Mouse (Mus musculus) retina, postnatal 1 day (tissue): ENCODE results near the gene Upf2.
"Not testable (repeated sequence)": the region's sequence is repeated elsewhere in the genome, so short reads cannot be mapped to it uniquely, and the experiment has no call there.

Experiments used
- DNase-seq: peaks from one replicate; pipeline ENCODE4 v3.0.0-alpha.2; 2012

Gene Upf2

DNA sequence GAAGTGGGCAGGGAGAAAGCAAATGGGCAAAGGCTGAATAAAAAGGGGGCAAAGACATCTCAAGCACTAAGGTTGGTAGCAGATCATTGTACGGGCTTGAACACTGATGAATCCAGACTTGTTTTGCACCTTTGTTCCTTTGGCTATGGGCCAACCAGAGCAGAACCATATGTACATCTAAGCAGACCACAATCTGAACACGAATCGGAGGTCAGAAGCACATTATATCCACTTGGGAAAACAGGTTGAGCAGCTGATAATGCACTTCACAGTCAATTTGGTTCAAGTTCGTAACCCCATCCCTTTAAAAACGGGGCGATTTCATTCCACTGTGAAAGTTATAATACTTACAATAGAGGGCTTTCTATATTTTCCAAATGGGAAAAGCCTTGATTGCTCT is 964 bp upstream of the Upf2 start:
- DNase-seq = peak; percentile 63

DNA sequence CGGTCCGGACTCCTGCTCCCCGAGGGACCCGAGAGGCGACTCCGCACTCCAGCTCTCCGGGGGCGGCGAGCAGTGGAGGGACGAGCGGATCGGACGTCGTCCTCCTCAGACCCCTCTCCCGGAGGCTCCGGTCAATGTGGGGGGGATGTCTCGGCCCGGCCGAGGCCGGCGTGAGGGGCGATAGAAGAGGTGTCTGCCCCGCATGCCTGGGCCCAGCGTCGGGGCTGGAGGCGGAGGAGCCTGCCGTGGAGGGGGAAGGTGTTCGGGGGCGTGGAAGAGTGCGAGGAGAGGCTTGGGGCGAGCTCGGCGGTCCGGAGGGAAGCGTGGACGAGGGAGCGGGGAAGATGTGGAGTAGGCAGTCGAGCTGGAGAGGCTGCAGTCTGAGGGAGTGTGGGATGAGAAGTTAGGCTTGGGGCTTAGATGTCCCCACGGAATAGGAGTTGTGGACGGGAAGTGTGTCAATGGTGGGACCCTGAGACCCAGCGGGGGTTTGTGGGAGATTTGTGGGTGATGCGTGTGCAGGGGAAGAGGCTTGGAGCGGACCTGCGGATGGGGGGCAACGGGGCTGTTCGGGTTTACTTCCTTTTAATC is 447 bp downstream of the Upf2 start:
- no peak for DNase-seq

DNA sequence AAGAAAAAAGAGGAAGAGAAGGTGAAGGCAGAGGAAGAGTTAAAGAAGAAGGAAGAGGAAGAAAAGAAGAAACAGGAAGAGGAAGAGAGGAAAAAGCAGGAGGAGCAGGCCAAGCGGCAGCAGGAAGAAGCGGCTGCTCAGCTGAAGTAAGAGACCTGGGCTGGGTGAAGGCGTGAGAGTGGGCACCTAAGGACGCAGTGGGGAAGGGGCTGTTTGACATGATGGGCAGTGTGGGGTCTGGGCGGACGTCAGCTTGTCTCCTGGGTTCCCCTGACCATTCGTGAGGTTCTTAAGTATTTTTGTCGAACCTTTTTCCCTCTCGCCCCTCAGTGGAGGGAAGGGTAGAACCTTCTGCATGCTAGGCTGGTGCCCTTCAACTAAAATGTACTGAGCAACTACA is 6.4 kb downstream of the Upf2 start:
- DNase-seq = no peak

DNA sequence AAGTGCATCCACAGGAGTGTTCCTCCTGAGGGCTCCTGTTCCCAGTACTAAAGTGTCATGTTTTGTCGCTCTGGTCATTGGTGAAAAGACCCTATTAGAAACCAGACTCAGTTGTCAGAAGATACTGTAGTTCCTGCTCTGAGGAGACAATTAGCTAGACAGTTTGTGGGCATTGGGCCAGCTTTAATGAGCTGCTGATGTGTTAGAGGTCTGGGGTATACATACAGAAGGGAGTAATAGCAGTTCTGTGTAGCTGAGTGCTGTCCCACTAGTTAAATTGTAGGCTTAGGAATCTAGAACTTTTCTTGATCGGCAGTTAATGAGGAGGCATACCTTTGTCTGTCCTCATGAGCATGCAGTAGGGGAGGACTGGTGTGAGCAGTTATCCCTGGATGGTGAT is 11.0 kb downstream of the Upf2 start:
- DNase-seq = peak; percentile 52

DNA sequence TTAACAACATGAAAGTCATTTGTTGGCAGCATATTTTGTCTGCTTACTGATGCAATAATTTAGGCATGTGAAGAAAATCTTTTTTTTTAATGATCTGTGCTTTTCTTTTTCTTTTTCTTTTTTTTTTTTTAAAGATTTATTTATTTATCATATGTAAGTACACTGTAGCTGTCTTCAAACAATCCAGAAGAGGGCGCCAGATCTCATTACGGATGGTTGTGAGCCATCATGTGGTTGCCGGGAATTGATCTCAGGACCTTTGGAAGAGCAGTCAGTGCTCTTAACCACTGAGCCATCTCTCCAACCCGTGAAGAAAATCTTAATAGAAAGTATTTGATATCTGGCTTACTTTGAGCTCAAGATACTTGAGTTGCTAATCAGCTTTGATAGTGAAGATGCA is 12.5 kb downstream of the Upf2 start:
- DNase-seq = not testable (repeated sequence)

DNA sequence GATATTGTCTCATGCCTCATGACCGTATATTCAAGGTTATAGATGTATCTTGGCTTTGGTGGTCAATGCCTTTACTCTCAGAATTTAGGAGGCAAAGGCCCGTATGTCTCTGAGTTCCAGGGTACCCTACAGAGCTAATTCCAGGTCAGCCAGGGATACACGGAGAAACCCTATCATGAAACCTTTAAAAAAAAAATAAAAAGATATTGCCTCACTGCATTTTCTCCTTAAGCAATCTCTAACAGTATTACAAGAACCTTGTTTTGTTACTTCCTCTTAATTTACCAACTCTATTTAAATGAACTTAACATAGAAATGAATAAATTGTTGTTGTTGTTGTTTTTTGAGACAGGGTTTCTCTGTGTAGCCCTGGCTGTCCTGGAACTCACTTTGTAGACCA is 14.7 kb downstream of the Upf2 start:
- no peak for DNase-seq

DNA sequence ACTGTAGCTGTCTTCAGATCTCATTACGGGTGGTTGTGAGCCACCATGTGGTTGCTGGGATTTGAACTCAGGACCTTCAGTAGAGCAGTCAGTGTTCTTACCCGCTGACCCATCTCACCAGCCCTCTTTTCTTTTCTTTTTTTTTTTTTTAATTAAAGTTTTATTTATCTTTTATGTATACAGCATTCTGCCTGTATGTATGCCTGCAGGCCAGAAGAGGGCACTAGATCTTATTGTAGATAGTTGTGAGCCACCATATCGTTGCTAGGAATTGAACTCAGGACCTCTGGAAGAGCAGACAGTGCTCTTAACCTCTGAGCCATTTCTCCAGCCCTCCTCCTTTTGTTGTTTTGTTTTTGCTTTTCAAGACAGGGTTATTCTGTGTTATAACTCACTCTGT is 19.4 kb downstream of the Upf2 start:
- not testable (repeated sequence) for DNase-seq

DNA sequence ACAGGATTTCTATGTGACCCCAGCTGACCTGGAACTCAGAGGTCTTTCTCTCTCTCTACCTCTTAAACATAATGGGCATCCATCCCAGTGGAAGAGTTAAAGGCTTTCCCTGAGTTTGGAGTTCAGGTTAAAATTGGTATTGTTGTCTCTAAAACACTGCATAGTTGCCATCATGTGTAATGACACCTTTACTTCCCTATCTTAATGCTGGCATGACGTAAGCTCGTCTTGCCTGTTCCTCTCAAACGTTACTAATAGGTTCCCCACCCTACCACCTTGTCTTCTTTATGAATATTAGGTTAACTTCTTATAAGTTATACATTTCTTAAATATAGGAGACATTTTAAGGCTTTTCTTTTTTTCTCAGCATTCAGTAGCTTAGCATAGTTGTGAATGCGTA is 26.3 kb downstream of the Upf2 start:
- DNase-seq = no peak

DNA sequence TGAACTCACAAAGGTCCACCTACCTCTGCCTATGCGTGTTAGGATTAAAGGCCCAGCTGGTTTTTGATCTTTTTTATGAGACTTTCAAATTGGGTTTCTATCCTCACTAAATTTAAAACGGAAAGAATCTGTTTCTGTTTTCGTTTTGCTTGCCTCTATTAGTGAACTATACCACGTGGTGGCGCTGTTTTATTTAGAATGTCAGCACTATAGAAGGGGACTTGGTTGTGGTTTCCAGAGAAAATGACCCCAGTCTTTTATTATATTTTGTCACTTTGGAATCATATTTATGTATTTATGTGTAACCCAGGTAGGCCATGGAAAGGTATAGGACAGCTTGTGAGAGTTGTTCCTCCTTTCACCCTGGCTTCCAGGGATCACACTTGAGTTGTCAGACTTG is 44.3 kb downstream of the Upf2 start:
- peak; percentile 71 for DNase-seq

DNA sequence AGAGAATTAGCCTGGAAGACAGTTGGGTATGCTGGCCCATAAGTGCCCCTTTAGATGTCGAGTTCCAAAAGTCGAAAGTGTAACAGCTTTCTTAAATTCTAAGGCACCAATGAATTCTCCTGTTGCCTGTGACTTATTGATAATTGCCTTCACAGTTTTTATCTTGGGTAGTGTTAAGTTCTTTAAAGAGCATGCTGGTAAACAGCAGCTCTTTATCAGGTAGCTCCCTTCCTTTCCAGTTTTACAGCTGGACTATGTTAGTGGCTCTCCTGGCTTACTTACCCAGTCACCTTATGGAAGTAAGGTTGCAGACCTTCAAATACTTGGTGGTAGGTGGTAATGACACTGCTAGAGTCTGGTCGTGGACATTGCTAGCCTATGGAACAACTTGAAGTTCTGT is 52.7 kb downstream of the Upf2 start:
- no peak for DNase-seq

DNA sequence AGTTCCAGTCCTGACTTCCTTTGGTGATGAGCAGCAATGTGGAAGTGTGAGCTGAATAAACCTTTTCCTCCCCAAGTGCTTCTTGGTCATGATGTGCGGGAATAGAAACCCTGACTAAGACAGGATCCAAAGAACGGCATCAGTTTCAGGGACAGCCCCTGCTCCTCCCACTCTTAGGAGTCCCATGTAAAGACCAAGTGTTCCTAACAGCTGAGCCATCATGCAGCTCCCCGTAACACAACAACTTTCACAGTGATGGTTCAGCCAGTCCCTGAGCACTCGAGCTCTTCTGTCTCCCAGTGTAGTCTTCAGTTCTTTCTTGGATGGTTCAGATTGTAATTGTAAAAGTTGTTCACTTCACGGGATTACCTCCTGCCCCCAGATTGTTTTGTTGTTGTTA is 63.3 kb downstream of the Upf2 start:
- DNase-seq = no peak

DNA sequence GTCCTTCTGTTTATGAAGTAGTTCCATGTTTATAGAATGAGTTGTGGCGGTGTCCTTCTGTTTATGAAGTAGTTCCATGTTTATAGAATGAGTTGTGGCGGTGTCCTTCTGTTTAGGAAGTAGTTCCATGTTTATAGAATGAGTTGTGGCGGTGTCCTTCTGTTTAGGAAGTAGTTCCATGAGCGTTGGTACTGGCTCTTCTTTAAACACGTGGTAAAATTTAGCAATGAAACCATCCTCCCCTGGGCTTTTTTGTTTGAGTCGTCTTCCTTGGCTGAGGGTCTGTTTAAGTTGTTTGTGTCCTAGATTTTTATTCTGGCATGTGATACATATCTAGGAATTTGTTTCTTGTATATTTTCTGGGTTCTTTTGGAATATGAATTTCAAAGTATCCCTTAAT is 63.9 kb downstream of the Upf2 start:
- DNase-seq = not testable (repeated sequence)

DNA sequence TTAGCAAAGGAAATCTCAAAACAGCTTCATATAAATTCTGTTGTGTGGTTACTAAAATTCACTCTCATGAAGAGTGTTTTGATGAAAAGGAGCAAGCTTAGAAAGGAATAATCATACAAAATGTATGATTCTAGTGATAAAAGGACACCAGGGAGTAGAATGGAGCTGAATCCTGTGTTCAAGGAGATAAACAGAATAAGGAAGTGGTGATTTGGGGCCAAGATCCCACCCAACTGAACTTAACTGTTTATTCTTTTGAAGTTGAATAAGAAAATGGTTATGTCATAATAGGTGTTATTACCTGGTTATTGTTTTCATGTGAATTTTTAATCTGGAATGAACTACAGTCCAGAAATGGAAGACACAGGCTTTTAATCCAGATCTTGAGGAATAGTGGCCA is 69.3 kb downstream of the Upf2 start:
- no peak for DNase-seq

DNA sequence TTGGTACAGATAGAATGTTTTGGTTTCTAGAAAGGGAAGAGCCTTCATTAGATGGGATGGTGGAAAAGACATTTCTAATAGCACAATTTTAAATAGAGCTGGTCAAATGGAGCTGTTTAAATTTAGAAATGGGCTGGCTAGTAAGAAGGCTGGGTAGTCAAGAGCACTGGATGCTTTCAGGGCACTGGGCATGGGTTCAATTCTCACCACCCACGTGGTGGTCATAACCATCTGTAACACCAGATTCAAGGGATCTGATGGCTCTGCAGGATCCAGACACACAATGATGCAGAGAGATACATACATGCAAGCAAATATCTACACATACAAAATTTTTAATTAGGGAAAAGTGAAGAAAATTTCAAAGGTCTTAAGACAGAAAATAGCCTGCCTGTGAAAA is 91.4 kb downstream of the Upf2 start:
- no peak for DNase-seq

DNA sequence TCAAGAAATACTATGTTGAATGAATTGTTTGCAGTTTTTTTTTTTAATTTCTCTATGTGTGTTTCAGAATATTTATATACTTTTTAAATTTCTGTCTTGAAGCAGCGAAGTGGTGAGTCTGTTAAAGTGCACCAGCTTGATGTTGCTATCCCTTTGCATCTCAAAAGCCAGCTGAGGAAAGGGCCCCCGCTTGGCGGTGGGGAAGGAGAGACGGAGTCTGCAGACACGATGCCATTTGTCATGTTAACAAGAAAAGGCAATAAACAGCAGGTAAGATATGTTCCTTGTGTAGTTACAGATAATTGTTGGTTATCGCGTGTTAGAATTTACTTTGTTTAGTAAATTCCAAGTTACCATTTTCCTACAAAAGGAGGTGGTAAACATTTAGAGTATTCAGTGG is 95.5 kb downstream of the Upf2 start:
- DNase-seq = no peak

DNA sequence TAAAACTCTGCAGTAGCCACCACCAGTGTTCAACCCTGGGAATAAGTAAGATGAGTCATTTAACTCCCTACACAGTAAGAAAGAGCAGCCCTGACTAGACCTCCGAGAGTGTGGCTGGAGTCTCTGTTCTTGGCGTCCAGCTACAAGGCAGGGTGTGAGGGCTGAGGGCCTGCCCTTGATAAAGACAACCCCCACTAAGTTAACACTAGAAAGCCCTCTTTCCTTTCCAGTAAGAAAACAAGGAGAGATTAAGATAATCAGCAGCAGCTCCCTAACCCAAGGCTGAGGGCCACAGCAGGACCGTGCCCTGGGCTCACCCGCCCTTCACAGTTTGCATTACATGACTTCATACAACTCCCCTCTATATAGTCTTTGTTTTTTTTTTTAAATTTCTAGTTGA is 97.3 kb downstream of the Upf2 start:
- DNase-seq = no peak

DNA sequence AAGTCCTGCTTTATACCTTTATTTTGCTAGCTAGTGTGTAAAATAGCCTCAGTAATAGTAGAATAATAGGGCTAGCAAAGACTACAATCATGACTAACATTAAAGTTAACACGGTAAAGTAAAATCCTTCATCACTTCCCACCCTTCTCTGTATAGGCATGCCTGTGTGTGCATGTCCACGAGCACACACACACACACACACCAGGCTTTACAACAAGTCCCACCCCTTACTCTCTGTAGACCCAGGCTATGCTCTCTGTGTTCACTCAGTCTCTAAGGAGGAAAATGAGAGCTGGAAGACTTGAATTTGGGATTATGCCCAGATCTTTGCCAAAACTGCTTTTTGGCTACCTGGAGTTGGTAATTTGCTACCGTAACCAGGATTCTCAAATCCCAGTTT is 97.7 kb downstream of the Upf2 start:
- no peak for DNase-seq

DNA sequence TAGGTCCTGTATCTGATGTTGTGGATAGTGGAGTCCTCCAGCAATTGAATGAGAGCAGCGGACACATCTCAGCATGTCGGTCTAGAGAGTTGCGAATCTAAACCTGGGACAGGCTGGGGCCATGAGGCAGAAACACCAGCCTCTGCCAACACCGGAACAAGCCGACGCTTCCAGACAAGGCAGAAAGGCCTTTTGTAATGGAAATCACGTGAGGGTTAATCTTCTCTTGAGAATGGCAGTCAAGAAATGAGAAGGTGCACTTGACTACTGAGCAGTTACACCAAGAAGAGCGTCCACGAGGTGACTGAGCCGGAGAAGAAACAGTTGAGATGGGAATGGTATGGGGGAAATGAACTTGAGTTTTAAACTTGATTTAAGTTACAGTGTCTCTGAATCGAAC is 104.2 kb downstream of the Upf2 start:
- no peak for DNase-seq

DNA sequence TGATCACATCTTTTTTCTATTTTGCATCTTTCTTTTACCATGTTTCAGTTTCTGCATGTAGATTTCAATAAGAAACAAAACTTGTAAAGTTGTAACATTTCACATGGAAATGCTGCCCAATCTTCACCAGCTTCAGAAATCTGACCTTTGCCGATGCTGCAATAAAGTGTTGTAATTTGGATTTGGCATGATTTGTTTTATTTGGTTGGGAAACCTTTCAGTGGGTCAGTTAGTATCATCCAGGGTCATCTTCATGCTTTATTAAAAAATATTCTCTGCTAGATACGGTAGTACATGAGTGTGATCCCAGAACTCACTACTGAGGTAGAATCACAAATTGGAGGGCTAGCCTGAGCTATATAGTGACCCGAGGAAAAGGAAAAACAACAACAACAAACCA is 105.2 kb downstream of the Upf2 start:
- no peak for DNase-seq

DNA sequence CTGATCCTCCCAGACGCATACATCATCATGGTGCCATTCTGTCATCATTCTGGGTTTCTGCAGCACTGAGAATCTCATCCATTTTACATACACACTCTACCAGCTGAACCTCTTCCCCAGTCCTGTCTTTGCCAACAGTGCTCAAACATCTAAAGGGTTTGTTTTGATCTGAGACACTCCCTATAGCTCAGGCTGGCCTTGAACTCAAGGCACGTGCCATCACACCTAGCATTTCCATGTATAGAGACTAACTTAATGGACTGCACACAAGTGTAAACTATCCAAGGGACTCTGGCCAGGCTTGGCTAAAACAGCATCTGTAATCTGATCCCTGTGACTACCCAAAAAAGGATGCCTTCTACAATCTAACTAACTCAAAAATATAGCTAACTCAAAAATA is 108.0 kb downstream of the Upf2 start:
- DNase-seq = no peak

DNA sequence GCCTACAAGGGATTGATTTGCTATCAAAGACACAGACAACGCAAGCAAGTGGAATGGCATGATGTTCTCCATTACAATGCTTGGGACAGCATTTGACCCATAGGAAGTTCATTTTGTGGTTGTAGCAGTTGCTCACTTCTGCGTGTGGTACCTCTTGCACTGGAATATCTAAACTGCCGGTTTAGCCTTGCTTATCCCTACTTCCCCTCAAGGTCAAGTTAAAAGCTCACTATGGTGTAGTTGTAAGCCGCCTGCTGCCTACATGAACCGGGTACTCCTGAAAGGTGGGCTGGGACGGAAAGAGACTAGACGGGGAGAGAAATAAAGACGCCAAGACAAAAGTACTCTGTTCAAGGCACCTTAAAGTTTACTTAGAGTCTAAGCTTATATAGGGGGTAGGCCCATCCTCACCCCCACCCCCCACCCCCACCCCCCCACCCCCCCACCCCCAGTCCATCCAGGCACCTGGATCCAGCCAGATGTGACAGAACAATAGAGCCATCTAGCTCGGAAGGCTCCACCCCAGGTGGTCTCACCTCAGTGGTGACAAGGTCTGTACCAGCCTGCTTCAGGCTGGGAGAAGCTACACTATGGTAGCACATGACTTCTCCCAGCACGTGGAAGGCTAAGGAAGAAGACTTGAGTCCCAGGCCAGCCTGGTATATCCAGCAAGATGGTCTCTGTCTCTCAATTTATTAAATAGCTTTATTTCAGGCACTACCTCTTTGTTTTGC is 109.0 kb downstream of the Upf2 start:
- no peak for DNase-seq

DNA sequence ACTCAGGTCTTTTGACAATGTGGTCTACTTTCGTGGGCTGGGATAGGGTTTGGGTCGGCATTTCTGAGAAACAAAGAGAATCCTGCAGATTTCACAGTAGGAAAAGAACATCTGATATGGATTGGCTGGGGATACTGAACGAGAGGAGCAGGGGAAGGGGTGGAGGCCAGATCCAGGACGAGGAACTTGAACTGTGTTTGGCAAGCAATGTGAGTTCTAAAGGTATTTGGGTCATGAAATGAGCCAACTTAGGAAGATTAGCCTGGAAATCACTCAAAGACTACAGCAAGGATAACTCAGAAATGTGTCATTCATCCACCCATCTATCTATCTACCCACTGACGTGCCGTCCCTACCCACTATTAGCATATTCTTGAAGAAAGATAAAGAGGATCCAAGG is 116.1 kb downstream of the Upf2 start:
- no peak for DNase-seq

DNA sequence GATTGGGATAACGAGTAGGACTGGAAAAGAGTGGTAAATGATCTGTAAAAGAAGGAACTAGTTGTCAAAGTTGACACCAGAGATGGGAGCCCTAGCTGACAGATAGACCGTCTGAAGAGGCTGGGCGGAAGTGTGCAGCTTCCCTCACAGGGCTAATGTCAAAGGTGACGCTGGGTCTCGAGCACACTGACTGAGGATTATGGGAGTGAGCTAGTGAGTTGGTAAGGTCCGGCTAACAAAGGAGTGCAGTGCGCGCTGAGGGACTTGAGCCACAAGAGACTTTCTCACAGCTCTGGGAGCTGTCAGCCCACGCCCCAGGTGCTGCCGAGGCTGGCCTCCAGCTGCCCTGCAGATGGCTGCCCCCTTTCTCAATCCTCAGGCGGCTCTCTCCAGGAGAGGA is 119.7 kb downstream of the Upf2 start:
- DNase-seq = no peak

DNA sequence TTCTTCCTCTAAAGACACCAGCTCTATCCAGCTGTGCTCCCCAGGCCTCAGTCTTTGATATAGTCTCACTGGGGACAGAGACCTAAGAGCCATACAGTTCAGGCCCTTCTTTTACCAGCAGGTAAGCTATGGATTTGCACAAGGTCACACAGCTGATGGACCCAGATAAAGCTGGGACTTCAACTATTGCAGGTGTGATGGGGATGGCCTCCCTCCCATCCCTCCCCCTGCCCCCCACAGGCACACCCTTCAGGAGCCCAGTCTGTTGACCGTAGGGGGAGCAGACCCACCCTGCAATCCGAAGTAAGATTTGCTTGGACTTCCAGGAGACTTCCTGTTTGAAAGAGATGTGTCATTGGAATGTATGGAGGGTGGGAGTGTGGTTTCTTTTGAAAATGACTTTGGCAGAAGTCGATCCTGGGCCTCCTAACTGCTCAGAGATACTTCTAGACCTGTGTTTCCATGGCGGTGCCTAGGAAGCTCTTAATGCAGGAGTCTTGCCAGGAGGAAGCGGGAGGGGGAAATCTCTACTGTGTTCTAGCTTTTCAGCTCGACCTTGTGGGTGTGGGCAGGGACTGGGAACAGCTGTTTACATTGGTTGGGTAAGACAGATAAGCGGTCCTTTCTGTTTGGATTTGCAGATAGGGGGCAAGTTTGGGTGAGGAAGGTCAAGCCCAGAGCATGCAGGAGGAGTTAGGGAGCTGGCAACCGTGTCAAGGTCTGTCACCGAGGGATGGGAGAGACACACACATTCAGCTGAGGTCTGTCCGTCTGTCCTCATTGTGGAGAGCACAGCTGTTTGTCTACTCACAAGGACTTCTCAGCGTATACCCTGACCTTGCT is 120.5 kb downstream of the Upf2 start:
- no peak for DNase-seq
